Mouse (Mus musculus): ENCODE results near the gene Chd1.

DNA sequence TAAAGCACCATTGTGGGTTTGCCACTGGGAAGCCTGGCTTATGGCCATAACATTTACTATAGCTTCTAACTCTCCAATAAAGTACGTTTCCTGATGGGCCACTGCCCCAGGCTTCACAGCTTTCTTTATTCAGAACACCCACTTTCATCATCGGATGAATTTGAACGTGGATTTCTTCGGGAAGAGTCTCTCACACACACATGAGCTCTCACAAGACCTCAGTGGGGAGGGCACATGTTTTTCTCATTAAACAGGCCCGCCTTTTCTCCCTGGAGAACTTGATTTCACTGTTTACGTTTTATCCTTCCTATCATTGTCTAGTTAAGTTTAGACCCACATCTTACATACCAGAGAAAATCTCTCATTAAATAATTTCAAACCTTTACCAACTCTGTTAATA is 115.4 kb downstream of the Chd1 start:
- TF ChIP-seq CTCF (IDR thresholded peaks at IDR 0.05; ENCODE audit: low read depth, low read length) (no peak), TAL1 (conservative IDR thresholded peaks at IDR 0.05; ENCODE audit: low read depth, low read length) (no peak), GATA1 (IDR thresholded peaks at IDR 0.05; ENCODE audit: borderline replicate concordance, low read length) (no peak), POLR2AphosphoS5 (IDR thresholded peaks at IDR 0.05; ENCODE audit: insufficient replicate concordance, low read depth, low read length) (no peak), GATA2 (IDR thresholded peaks at IDR 0.05; ENCODE audit: borderline replicate concordance, low read depth, low read length) (no peak)
